Mouse (Mus musculus) heart, embryonic 16.5 days (tissue): ENCODE data around the gene Nabp2. TPM values are rescaled to one million over a fixed set of nuclear protein-coding genes. Genes with fewer than 3 reads are reported as not detected.

Source experiments
- ATAC-seq: fragments of 200-750 bp; cut with Nextera tagmentation; replicated peaks from 2 replicates; pipeline ENCODE4 v1.8.0; 2017; ENCODE audit warnings: moderate number of reproducible peaks; ENCODE audit not compliant: insufficient read depth, low FRiP score; ENCODE audit errors: extremely low read depth
- H3K27ac ChIP-seq: fragments of 300-500 bp; sonication (generic); 2 replicates; pipeline ENCODE4 v1.5.1; 2014; ENCODE audit warnings: mild to moderate bottlenecking, low read length, control low read depth, moderate library complexity
- H3K27me3 ChIP-seq: fragments of 300-500 bp; sonication (generic); 2 replicates; pipeline ENCODE4 v1.6.1; 2014; ENCODE audit warnings: low read length, mixed read lengths; ENCODE audit not compliant: control insufficient read depth, insufficient read depth
- H3K36me3 ChIP-seq: fragments of 300-500 bp; sonication (generic); 2 replicates; pipeline ENCODE4 v1.6.1; 2014; ENCODE audit not compliant: control insufficient read depth, insufficient read depth
- H3K4me1 ChIP-seq: fragments of 300-500 bp; sonication (generic); 2 replicates; pipeline ENCODE4 v1.6.1; 2014; ENCODE audit warnings: low read length, mixed read lengths; ENCODE audit not compliant: control insufficient read depth, insufficient read depth
- H3K4me2 ChIP-seq: fragments of 300-500 bp; sonication (generic); 2 replicates; pipeline ENCODE4 v1.6.1; 2014; ENCODE audit warnings: low read depth, mild to moderate bottlenecking, control low read depth, low read length
- H3K4me3 ChIP-seq: fragments of 300-500 bp; sonication (generic); 2 replicates; pipeline ENCODE4 v1.5.1; 2014; ENCODE audit warnings: mild to moderate bottlenecking, control low read depth, low read length
- H3K9ac ChIP-seq: fragments of 300-500 bp; sonication (generic); 2 replicates; pipeline ENCODE4 v1.6.1; 2014; ENCODE audit warnings: low read length, control low read depth
- H3K9me3 ChIP-seq: fragments of 300-500 bp; sonication (generic); replicated peaks from 2 replicates; pipeline ENCODE4 v1.6.1; 2016; ENCODE audit warnings: low read length; ENCODE audit not compliant: control insufficient read depth
- WGBS: fragments of 180-500 bp; shearing (Covaris S2); extraction: QIAGEN DNeasy Blood & Tissue Kit; methylation state at CpG from one replicate; pipeline ENCODE4 v1.1.7; 2014; 5-methylcytosine and 5-hydroxymethylcytosine counted together
- polyA plus RNA-seq: library from polyadenylated mRNA; unstranded; fragments of >200 nt; fragmentation: Nextera tagmentation; extraction: Ambion mirVana; gene quantifications from 2 replicates; pipeline ENCODE4 v1.2.1, GENCODE M21; 2015

The Nabp2 gene
- polyA plus RNA-seq, 1 experiment from 2014 or later = 55.9 TPM

DNA sequence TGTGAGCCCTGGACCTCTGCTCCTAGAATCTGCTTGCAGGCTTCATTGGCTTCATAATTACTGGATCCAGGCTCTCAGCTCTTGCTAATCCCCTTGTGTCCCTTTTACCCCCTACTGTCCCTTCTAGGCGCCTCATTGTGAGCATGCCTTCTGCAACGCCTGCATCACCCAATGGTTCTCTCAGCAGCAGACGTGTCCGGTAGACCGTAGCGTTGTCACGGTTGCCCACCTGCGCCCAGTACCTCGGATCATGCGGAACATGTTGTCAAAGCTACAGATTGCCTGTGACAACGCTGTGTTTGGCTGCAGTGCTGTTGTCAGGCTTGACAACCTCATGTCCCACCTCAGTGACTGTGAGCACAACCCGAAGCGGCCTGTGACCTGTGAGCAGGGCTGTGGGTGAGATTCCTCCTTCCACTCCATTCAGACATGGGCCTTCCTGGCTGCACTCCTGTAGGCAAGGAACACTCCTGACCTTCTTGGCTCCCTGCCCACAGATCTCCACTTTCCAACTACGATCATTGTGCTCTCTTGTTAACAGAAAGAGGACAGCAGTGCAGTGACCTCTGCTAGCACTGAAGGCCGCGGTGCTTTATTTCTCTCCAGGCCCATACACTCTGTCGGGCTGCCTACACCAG, 24.0 kb upstream of the Nabp2 start:
- Histone ChIP-seq H3K9me3 (no peaks in the 10 kb centered on the region), H3K4me2 (no peak overlapping the region), H3K9ac (peak overlapping the region; percentile 45), H3K4me1 (peaks cover 16% of the 10 kb centered on the region), H3K27me3 (no peaks in the 10 kb centered on the region), H3K4me3 (no peak overlapping the region), H3K27ac (peak overlapping the region; percentile 82), H3K36me3 (peaks cover 35% of the 10 kb centered on the region)
- 68% methylated on average over 17 of the region's 17 CpGs for WGBS
- peak; percentile 56 for ATAC-seq

DNA sequence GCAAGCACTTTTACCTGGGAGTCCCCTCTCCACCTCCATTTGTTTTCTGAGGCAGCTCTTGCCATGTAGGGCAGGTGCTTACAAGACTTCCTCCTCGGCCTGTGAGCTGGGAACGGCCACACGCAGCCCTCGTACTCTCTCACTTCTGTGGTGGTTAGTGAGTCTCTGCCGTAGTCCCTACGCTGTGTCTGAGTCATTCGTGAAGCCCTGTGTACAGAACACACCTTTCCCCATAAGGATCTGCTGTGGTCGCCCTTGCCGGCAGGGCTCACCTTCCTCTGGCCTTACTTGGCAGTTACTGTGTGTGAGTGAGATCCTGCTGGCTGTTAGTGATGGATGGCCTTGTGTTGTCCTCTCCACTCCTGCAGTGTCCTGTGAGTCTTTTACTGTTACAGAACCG, 23.4 kb upstream of the Nabp2 start:
- Histone ChIP-seq H3K9me3 (no peaks in the 10 kb centered on the region), H3K27me3 (no peaks in the 10 kb centered on the region), H3K4me2 (no peak overlapping the region), H3K4me1 (peaks cover 16% of the 10 kb centered on the region), H3K36me3 (peaks cover 39% of the 10 kb centered on the region), H3K4me3 (no peak overlapping the region), H3K9ac (no peak overlapping the region), H3K27ac (peak overlapping the region; percentile 82)
- ATAC-seq = no peak
- 74% methylated on average over 10 of the region's 10 CpGs for WGBS

DNA sequence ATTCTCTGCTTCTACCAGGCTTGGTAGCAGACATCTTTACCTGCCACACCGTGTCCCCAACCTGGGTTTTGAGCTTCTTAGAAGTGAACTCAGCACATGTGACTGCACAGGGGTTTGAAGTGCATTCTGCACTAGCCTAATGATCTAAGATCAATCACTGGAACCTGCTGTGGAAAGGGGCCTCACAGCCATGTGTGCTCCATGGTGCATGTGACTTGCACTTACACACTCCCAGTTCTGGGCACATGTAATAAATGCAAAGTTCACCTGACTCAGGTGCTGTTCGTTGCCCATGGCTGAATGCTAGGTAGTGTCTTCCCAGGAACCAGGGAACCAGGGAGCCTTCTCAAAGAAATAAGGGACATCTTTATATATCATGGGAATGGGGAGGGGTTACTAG, 22.1 kb upstream of the Nabp2 start:
- Histone ChIP-seq H3K27me3 (no peaks in the 10 kb centered on the region), H3K9ac (no peak overlapping the region), H3K9me3 (no peaks in the 10 kb centered on the region), H3K36me3 (peaks cover 37% of the 10 kb centered on the region), H3K27ac (no peak overlapping the region), H3K4me1 (peaks cover 16% of the 10 kb centered on the region), H3K4me3 (no peak overlapping the region), H3K4me2 (no peak overlapping the region)
- 99% methylated on average over 2 of the region's 2 CpGs for WGBS
- ATAC-seq = no peak

DNA sequence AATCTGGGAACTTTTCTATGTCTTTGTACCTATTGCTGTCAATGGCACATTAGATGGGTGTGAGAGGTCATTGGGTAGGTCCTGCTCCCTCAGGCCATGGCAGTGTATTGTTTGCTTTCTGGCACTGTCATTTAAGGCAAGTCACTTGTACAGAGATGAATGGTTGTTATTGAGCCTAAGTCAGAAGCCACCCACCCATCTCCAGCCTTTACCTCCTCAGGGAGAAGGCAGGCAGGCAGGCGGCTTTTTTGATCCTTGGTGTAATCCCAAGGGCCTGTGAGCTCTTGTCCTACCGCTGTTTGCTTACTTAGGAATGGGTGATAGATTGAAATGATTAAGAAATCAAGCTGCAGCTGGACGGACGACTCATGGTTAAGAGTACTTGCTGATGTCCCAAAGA, 18.2 kb upstream of the Nabp2 start:
- peaks cover 22% of the 10 kb centered on the region for H3K36me3 ChIP-seq
- 85% methylated on average over 4 of the region's 4 CpGs for WGBS
- H3K4me1 ChIP-seq = peaks cover 5% of the 10 kb centered on the region; the same call in 1 of the 2 replicates
- H3K4me2 ChIP-seq = no peak overlapping the region
- no peak for ATAC-seq
- H3K9me3 ChIP-seq = no peaks in the 10 kb centered on the region
- no peaks in the 10 kb centered on the region for H3K27me3 ChIP-seq
- H3K9ac ChIP-seq = no peak overlapping the region
- no peak overlapping the region for H3K4me3 ChIP-seq
- no peak overlapping the region for H3K27ac ChIP-seq

DNA sequence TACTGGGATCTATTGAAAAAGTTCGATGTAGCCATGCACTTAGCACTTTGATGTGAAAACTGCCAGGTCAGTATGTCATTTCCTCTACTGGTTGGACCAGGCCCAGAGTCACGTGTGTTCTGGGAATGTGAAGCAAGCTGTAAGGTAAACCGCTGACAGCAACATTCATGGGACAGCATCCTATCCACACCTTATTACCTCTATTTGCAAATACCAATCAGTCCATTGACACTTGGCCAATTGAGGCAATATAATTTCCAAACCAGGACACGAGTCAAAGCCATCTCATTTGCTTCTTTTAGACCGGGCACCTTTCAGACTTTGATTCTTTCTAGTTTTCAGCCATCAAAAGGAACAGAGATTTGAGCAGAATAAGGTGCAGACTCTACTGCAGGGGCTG, 17.8 kb upstream of the Nabp2 start:
- no peak overlapping the region for H3K9ac ChIP-seq

DNA sequence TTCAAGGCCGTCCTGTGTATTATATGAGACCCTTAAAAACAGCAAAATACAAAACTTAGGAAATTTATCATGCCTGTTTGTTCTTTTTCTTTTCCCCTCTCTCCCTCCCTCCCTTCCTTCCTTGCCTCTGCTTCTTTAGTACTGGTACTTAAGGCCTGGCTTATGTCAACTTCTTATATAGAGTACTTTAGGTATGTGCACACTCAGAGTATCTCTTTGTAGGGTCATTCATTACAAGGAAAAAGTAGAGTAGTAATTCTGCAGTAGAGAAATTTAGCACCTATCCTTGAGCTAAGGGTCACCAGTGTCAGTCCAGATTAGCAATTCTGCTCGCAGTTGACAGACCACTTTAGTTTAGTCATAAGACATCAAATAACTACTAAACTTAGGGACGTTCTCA, 14.0 kb upstream of the Nabp2 start:
- H3K27me3 ChIP-seq = no peaks in the 10 kb centered on the region

More for the DNA sequence above, 17.8 kb upstream of the Nabp2 start:
- H3K27me3 ChIP-seq = no peaks in the 10 kb centered on the region
- no peak overlapping the region for H3K4me2 ChIP-seq
- H3K4me3 ChIP-seq = no peak overlapping the region
- H3K4me1 ChIP-seq = peaks cover 6% of the 10 kb centered on the region; the same call in 1 of the 2 replicates
- no peaks in the 10 kb centered on the region for H3K9me3 ChIP-seq
- no peak overlapping the region for H3K27ac ChIP-seq
- ATAC-seq = no peak
- peaks cover 22% of the 10 kb centered on the region for H3K36me3 ChIP-seq
- 86% methylated on average over 5 of the region's 5 CpGs for WGBS

DNA sequence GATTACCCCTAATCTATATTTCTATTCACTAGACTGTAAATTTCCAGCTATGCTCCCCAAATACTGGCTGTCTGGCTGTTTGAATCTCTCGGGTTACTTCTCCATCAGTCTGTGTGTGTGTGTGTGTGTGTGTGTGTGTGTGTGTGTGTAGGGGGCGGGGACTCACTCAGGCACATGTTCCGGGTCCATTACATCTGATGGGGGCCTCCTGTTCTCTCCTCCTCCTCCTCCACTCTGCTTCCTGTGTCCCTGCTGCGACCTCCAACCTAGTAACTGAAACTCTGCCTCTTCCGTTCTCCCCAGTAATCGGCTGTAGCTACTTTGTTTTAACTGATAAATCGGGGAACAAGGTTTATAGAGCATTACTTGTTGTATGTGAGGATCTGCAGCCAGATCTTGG, 13.3 kb upstream of the Nabp2 start:
- Histone ChIP-seq H3K9me3 (no peaks in the 10 kb centered on the region), H3K9ac (no peak overlapping the region), H3K4me2 (no peak overlapping the region), H3K36me3 (peaks cover 22% of the 10 kb centered on the region), H3K4me3 (no peak overlapping the region), H3K4me1 (peaks cover 8% of the 10 kb centered on the region), H3K27me3 (no peaks in the 10 kb centered on the region), H3K27ac (no peak overlapping the region; the same call in 1 of the 2 replicates)
- ATAC-seq = peak; percentile 62; the same call in 1 of the 2 replicates
- WGBS = 29% methylated on average over 7 of the region's 7 CpGs

More for the DNA sequence above, 14.0 kb upstream of the Nabp2 start:
- H3K36me3 ChIP-seq = peaks cover 25% of the 10 kb centered on the region
- ATAC-seq = no peak
- WGBS = 75% methylated on average over 3 of the region's 3 CpGs
- no peak overlapping the region for H3K9ac ChIP-seq
- H3K4me2 ChIP-seq = no peak overlapping the region
- peak overlapping the region; percentile 7; the same call in 1 of the 2 replicates for H3K27ac ChIP-seq
- H3K9me3 ChIP-seq = no peaks in the 10 kb centered on the region
- H3K4me1 ChIP-seq = peaks cover 8% of the 10 kb centered on the region
- H3K4me3 ChIP-seq = no peak overlapping the region

DNA sequence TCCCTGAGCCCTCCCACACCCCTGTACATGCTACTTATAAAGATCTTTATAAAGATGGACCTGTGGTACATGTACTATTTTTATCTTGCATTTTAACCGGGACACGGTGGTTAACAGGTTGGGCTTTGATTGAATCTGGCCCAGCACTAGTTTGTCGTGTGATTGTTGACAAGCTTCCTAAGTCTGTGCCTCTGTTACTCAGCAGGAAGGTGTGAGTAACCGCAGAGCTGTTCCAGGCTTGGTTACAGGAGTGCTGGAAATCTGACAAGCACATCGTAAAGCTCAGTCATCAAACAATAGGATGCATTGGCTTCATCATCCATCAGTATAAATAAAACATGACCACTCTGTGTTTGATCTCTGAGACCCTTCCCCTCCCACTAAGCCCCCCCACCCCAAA, 11.1 kb upstream of the Nabp2 start:
- Histone ChIP-seq H3K36me3 (peaks cover 19% of the 10 kb centered on the region), H3K4me3 (no peak overlapping the region), H3K9me3 (no peaks in the 10 kb centered on the region), H3K9ac (no peak overlapping the region), H3K27me3 (no peaks in the 10 kb centered on the region), H3K4me2 (no peak overlapping the region), H3K4me1 (peaks cover 8% of the 10 kb centered on the region), H3K27ac (no peak overlapping the region)
- ATAC-seq = no peak
- 49% methylated on average over 5 of the region's 5 CpGs for WGBS

DNA sequence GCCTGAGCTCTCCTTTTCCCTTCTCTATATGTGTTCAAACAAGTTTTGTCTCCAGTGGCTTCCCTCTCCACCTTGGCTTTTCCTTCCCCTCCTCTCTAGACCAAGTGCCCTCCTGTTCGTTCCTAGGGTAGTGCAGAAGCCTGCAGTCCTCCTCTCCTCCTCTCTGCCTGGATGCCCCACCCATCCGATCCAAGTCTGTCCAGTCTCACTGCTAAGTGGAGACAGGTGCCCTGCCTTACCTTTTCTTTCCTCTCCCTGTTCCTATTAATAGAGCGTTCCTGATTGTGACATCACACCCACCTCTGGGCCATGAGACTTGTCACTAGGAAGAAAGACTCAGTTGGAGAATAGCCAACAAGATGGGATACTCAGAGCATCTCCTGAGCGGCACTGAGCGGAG, 3.6 kb upstream of the Nabp2 start:
- H3K9ac ChIP-seq = no peak overlapping the region
- peaks cover 16% of the 10 kb centered on the region for H3K36me3 ChIP-seq

More for the DNA sequence above, 3.6 kb upstream of the Nabp2 start:
- 67% methylated on average over 5 of the region's 5 CpGs for WGBS
- Histone ChIP-seq H3K27ac (no peak overlapping the region), H3K27me3 (no peaks in the 10 kb centered on the region), H3K4me1 (peaks cover 26% of the 10 kb centered on the region), H3K9me3 (no peaks in the 10 kb centered on the region), H3K4me3 (no peak overlapping the region), H3K4me2 (no peak overlapping the region)
- no peak for ATAC-seq
